Mouse (Mus musculus): Measurements from ENCODE around the gene Zbtb26. TPM values are rescaled to one million over a fixed set of nuclear protein-coding genes. Genes with fewer than 3 reads are reported as not detected.

Zbtb26 gene
- polyA plus RNA-seq, 1 experiment from 2014 or later = 7.0 TPM

DNA sequence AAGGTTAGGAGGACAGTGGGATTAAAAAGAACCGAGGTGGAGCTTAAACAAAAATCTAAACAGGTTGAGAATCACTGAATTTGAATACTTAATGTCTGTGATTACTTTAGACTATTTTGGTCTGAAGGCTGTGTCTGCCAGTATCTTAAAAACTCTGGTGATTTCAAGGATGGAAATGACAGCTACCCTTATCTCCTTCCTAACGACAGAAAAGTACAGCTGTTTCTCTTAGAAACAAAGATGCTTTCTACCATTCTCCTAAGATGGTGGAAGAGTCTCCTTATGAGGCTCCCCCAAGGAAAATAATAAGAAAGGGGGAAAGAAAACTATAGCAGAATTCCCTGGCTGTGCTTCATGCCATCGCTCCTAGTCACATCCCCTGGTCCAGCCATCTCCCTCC is 21.0 kb downstream of the Zbtb26 start:
- DNase-seq (ENCODE audit: low spot score) = no peak
- 4% methylated on average over 3 of the region's 3 CpGs for WGBS
- ATAC-seq (replicated peaks; ENCODE audit: low FRiP score, low TSS enrichment, low read depth) = no peak

GRCm38 (mm10) chr2:37395539-37395938 is 47.4 kb downstream of the Zbtb26 start:
- Histone ChIP-seq H3K27me3 (replicated peaks; ENCODE audit: control insufficient read depth, insufficient read depth, low read length) (no peaks in the 10 kb centered on the region), H3K4me3 (ENCODE audit: low read depth, low read length) (no peak overlapping the region), H3K4me2 (ENCODE audit: low read length) (no peak overlapping the region), H3K9ac (ENCODE audit: low read length) (no peak overlapping the region), H3K9me3 (ENCODE audit: control insufficient read depth, low read length) (no peaks in the 10 kb centered on the region), H3K36me3 (ENCODE audit: control insufficient read depth, insufficient read depth, low read length) (peaks cover 55% of the 10 kb centered on the region), H3K4me1 (replicated peaks; ENCODE audit: control insufficient read depth, insufficient read depth, low read length) (no peaks in the 10 kb centered on the region), H3K27ac (ENCODE audit: low read depth) (no peak overlapping the region)
- no peak for ATAC-seq (replicated peaks; ENCODE audit: low FRiP score, low TSS enrichment, low read depth)
- no peak for DNase-seq (ENCODE audit: low spot score)
- 67% methylated on average over 1 of the region's 1 CpGs for WGBS

More for the DNA sequence above, 21.0 kb downstream of the Zbtb26 start:
- no peaks in the 10 kb centered on the region for H3K9me3 ChIP-seq (ENCODE audit: control insufficient read depth, low read length)
- peak overlapping the region; percentile 97 for H3K9ac ChIP-seq (ENCODE audit: low read length)
- peaks cover 5% of the 10 kb centered on the region; the same call in 1 of the 2 replicates for H3K36me3 ChIP-seq (ENCODE audit: control insufficient read depth, insufficient read depth, low read length)
- H3K4me3 ChIP-seq (ENCODE audit: low read depth, low read length) = peak overlapping the region; percentile 70
- peaks cover 8% of the 10 kb centered on the region; the same call in 1 of the 2 replicates for H3K4me1 ChIP-seq (replicated peaks; ENCODE audit: control insufficient read depth, insufficient read depth, low read length)
- peak overlapping the region; percentile 94 for H3K27ac ChIP-seq (ENCODE audit: low read depth)
- H3K27me3 ChIP-seq (replicated peaks; ENCODE audit: control insufficient read depth, insufficient read depth, low read length) = no peaks in the 10 kb centered on the region
- H3K4me2 ChIP-seq (ENCODE audit: low read length) = peak overlapping the region; percentile 87

DNA sequence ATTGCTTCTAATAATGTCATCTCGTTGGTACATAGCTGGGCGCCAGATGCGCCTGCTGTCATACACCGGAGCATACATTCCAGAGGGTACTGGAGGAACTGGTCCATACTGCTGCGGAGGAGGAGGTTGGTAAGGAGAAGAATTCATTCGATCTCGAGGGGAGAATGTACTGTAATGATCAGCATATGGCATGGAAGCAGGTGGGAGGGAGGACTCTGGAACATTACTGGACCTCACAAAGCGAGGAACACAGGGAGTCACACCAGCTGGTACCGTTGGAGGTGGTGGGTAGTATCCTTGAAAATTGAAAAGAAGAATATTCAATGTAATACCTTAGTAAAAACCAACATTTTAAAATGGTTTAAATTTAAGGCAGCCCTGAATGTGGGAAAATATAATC is 60.0 kb downstream of the Zbtb26 start:
- WGBS = 96% methylated on average over 9 of the region's 9 CpGs
- H3K36me3 ChIP-seq (ENCODE audit: control insufficient read depth, insufficient read depth, low read length) = peaks cover 64% of the 10 kb centered on the region
- ATAC-seq (replicated peaks; ENCODE audit: low FRiP score, low TSS enrichment, low read depth) = no peak

More for the DNA sequence above, 60.0 kb downstream of the Zbtb26 start:
- H3K4me1 ChIP-seq (replicated peaks; ENCODE audit: control insufficient read depth, insufficient read depth, low read length) = no peaks in the 10 kb centered on the region
- no peak overlapping the region for H3K4me2 ChIP-seq (ENCODE audit: low read length)
- DNase-seq (ENCODE audit: low spot score) = no peak
- no peak overlapping the region for H3K27ac ChIP-seq (ENCODE audit: low read depth)
- no peaks in the 10 kb centered on the region for H3K27me3 ChIP-seq (replicated peaks; ENCODE audit: control insufficient read depth, insufficient read depth, low read length)
- no peaks in the 10 kb centered on the region for H3K9me3 ChIP-seq (ENCODE audit: control insufficient read depth, low read length)
- no peak overlapping the region for H3K4me3 ChIP-seq (ENCODE audit: low read depth, low read length)
- no peak overlapping the region for H3K9ac ChIP-seq (ENCODE audit: low read length)

Other genes starting within 250 kb of the Zbtb26 start
- not detected in 2 replicates for gene Olfr366, start 231.6 kb downstream of the Zbtb26 start, polyA plus RNA-seq (2014; fragmentation: Nextera tagmentation; extraction: Ambion mirVana)
- gene Olfr368, start 116.6 kb downstream of the Zbtb26 start, polyA plus RNA-seq (2014; fragmentation: Nextera tagmentation; extraction: Ambion mirVana) = not detected in 2 replicates
- gene Pdcl, start 83.8 kb downstream of the Zbtb26 start, polyA plus RNA-seq (2014; fragmentation: Nextera tagmentation; extraction: Ambion mirVana) = 39.5 and 44.2 TPM in 2 replicates
- 16.4 and 19.1 TPM in 2 replicates for gene Rc3h2, start 20.2 kb downstream of the Zbtb26 start, polyA plus RNA-seq (2014; fragmentation: Nextera tagmentation; extraction: Ambion mirVana)
- gene Zbtb6, start within 50 bp of the Zbtb26 start, polyA plus RNA-seq (2014; fragmentation: Nextera tagmentation; extraction: Ambion mirVana) = 3.8 and 4.8 TPM in 2 replicates
- 42.5 and 44.6 TPM in 2 replicates for gene Rabgap1, start 144 bp upstream of the Zbtb26 start, polyA plus RNA-seq (2014; fragmentation: Nextera tagmentation; extraction: Ambion mirVana)
- gene Gpr21, start 73.2 kb upstream of the Zbtb26 start, polyA plus RNA-seq (2014; fragmentation: Nextera tagmentation; extraction: Ambion mirVana) = 2.2 and 2.6 TPM in 2 replicates